Mouse (Mus musculus): Measurements from ENCODE around the gene Gng12. TPM values are rescaled to one million over a fixed set of nuclear protein-coding genes. Genes with fewer than 3 reads are reported as not detected.
"Not testable (repeated sequence)": the region's sequence is repeated elsewhere in the genome, so short reads cannot be mapped to it uniquely, and the experiment has no call there.

Gene Gng12
- polyA plus RNA-seq, 1 experiment from 2014 or later: 73.9 TPM

DNA sequence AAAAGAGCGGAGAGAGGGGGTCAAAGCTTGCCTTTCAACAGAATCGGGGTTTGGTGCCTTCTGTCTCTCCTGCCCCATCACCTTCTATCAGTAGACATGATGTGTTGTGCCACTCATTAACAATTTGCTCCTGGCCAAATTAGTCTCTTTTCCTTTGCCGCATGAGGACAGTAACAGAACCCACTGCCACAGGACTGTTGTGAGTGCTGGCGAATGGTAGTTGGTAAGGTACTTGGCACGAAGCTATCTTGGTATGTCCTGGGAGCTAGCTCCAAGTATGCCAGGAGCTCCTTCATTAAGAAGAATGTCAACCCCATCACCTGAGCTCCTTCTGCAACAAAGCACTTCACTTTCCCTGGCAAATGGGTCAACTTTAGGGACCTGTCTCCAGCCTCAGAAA is 134.6 kb downstream of the Gng12 start:
- Histone ChIP-seq H3K4me3 (ENCODE audit: control insufficient read depth in 1 of 2, insufficient read depth in 1 of 2, low read depth in 1 of 2, low read length in 2 of 2) (no peak overlapping the region), H3K4me2 (ENCODE audit: low read length) (no peak overlapping the region), H3K9me3 (ENCODE audit: control insufficient read depth, low read length) (no peaks in the 10 kb centered on the region), H3K27ac (replicated peaks in 1 of 2; ENCODE audit: control insufficient read depth in 1 of 2, insufficient read depth in 1 of 2, low read depth in 2 of 2, low read length in 2 of 2) (no peak overlapping the region), H3K27me3 (ENCODE audit: control insufficient read depth, insufficient read depth, low read length) (no peaks in the 10 kb centered on the region), H3K36me3 (ENCODE audit: control insufficient read depth, insufficient read depth, low read length) (no peaks in the 10 kb centered on the region), H3K9ac (ENCODE audit: low read length) (no peak overlapping the region), H3K4me1 (ENCODE audit: control insufficient read depth in 2 of 2, insufficient read depth in 2 of 2, low read length in 2 of 2) (peaks cover 3 to 7% of the 10 kb centered on the region in 2 experiments)
- WGBS: 66% methylated on average over 5 of the region's 5 CpGs
- no peak for ATAC-seq (ENCODE audit: insufficient number of reproducible peaks, insufficient read depth, low FRiP score, low read depth)

DNA sequence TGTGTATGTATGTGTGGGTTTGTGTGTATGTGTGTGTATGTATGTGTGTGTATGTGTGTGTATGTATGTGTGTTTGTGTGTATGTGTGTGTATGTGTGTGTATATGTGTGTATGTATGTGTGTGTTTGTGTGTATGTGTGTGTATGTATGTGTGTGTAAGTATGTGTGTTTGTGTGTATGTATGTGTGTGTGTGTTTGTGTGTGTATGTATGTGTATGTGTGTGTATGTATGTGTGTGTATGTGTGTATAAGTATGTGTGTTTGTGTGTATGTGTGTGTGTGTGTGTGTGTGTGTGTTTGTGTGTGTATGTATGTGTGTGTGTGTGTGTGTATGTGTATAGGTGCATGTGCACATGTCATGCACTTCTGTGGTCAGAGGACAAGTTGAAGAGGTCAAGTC is 136.4 kb downstream of the Gng12 start:
- not testable (repeated sequence) for H3K27ac ChIP-seq (replicated peaks in 1 of 2; ENCODE audit: control insufficient read depth in 1 of 2, insufficient read depth in 1 of 2, low read depth in 2 of 2, low read length in 2 of 2); H3K4me3 ChIP-seq (ENCODE audit: control insufficient read depth in 1 of 2, insufficient read depth in 1 of 2, low read depth in 1 of 2, low read length in 2 of 2); H3K9ac ChIP-seq (ENCODE audit: low read length); H3K4me2 ChIP-seq (ENCODE audit: low read length); H3K36me3 ChIP-seq (ENCODE audit: control insufficient read depth, insufficient read depth, low read length); H3K9me3 ChIP-seq (ENCODE audit: control insufficient read depth, low read length); H3K4me1 ChIP-seq (ENCODE audit: control insufficient read depth in 2 of 2, insufficient read depth in 2 of 2, low read length in 2 of 2); H3K27me3 ChIP-seq (ENCODE audit: control insufficient read depth, insufficient read depth, low read length); ATAC-seq (ENCODE audit: insufficient number of reproducible peaks, insufficient read depth, low FRiP score, low read depth)

DNA sequence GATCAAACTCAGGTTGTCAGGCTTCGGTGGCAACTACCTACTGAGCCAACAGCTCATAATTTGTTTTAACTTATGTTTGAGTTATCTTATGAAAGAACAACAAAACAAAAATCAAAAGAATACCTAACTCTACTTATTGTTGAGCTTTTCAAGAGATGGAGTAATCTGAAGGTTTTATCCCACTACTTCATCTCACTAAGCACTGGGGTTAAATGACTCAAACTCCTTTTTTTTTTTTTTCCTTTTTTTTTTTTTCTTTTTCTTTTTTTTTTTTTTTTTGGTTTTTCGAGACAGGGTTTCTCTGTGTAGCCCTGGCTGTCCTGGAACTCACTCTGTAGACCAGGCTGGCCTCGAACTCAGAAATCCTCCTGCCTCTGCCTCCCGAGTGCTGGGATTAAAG is 136.8 kb downstream of the Gng12 start:
- not testable (repeated sequence) for H3K4me3 ChIP-seq (ENCODE audit: control insufficient read depth in 1 of 2, insufficient read depth in 1 of 2, low read depth in 1 of 2, low read length in 2 of 2); H3K27ac ChIP-seq (replicated peaks in 1 of 2; ENCODE audit: control insufficient read depth in 1 of 2, insufficient read depth in 1 of 2, low read depth in 2 of 2, low read length in 2 of 2); H3K9me3 ChIP-seq (ENCODE audit: control insufficient read depth, low read length); H3K4me2 ChIP-seq (ENCODE audit: low read length); H3K9ac ChIP-seq (ENCODE audit: low read length); H3K27me3 ChIP-seq (ENCODE audit: control insufficient read depth, insufficient read depth, low read length); H3K4me1 ChIP-seq (ENCODE audit: control insufficient read depth in 2 of 2, insufficient read depth in 2 of 2, low read length in 2 of 2); ATAC-seq (ENCODE audit: insufficient number of reproducible peaks, insufficient read depth, low FRiP score, low read depth); H3K36me3 ChIP-seq (ENCODE audit: control insufficient read depth, insufficient read depth, low read length)
- 89% methylated on average over 3 of the region's 4 CpGs for WGBS

DNA sequence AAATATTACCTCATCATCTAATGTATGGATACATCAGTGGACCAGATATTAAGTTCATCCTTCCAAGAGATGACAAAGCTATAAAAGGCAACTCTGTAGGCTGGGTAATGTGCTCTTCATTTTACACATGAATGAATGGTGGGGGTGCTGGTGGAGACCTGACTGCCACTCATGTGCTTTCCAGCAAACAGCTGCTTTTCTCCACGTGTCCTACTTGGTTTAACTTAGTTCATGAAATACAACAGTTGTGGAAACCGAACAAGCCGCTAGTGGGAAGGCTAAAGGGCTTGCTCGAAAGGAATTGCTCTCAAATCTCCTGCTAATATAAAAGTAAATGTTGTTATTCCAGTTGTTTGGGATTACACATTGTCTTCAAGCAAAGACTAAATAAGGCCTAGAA is 137.4 kb downstream of the Gng12 start:
- H3K27me3 ChIP-seq (ENCODE audit: control insufficient read depth, insufficient read depth, low read length): no peaks in the 10 kb centered on the region
- peaks cover 5 to 7% of the 10 kb centered on the region in 2 experiments for H3K4me1 ChIP-seq (ENCODE audit: control insufficient read depth in 2 of 2, insufficient read depth in 2 of 2, low read length in 2 of 2)
- no peak for ATAC-seq (ENCODE audit: insufficient number of reproducible peaks, insufficient read depth, low FRiP score, low read depth)
- no peak overlapping the region for H3K27ac ChIP-seq (replicated peaks in 1 of 2; ENCODE audit: control insufficient read depth in 1 of 2, insufficient read depth in 1 of 2, low read depth in 2 of 2, low read length in 2 of 2)
- WGBS: 80% methylated on average over 4 of the region's 4 CpGs
- no peaks in the 10 kb centered on the region for H3K36me3 ChIP-seq (ENCODE audit: control insufficient read depth, insufficient read depth, low read length)
- no peak overlapping the region for H3K9ac ChIP-seq (ENCODE audit: low read length)
- no peak overlapping the region for H3K4me3 ChIP-seq (ENCODE audit: control insufficient read depth in 1 of 2, insufficient read depth in 1 of 2, low read depth in 1 of 2, low read length in 2 of 2)
- H3K9me3 ChIP-seq (ENCODE audit: control insufficient read depth, low read length): no peaks in the 10 kb centered on the region
- H3K4me2 ChIP-seq (ENCODE audit: low read length): no peak overlapping the region

DNA sequence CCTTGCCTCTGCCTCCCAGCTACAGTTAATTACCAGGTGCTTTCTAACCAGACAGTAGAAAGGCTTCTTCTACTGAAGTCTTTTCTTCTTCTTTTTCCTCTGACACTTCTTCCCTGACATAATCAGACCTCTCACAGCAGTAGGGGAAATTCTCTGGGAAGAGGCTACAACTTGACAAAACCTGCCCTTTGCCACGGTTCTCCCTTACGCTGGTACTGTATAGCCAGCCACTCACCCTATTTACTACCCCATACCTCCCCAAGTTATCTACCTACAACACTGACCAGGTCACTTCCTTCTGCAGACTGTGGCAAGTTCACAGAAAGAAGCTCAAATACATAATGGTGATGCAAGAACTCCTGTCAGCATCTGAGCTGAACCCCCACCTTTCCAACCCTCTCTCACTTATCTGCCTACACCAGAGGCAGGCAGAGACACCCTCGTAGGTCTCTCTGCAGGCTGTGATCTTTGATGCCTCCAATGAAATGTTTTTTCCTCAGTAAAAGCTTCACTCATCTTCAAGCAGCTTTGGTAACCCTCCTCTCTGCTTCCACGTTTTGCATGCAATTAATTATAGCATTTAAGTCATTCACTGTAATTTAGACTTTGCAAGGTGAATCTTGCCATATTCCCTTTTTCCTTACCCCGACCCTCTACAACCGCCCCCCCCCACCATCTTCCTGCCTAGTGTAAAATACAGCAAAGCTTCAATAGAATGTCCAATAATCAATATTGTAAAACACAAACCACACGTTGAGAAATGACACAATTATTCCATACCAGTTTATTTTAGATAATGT is 138.3 kb downstream of the Gng12 start:
- Histone ChIP-seq H3K27ac (replicated peaks in 1 of 2; ENCODE audit: control insufficient read depth in 1 of 2, insufficient read depth in 1 of 2, low read depth in 2 of 2, low read length in 2 of 2) (no peak overlapping the region), H3K36me3 (ENCODE audit: control insufficient read depth, insufficient read depth, low read length) (no peaks in the 10 kb centered on the region), H3K27me3 (ENCODE audit: control insufficient read depth, insufficient read depth, low read length) (no peaks in the 10 kb centered on the region), H3K4me2 (ENCODE audit: low read length) (no peak overlapping the region), H3K4me3 (ENCODE audit: control insufficient read depth in 1 of 2, insufficient read depth in 1 of 2, low read depth in 1 of 2, low read length in 2 of 2) (no peak overlapping the region), H3K4me1 (ENCODE audit: control insufficient read depth in 2 of 2, insufficient read depth in 2 of 2, low read length in 2 of 2) (peaks cover 5 to 7% of the 10 kb centered on the region in 2 experiments), H3K9ac (ENCODE audit: low read length) (no peak overlapping the region), H3K9me3 (ENCODE audit: control insufficient read depth, low read length) (no peaks in the 10 kb centered on the region)
- WGBS: 71% methylated on average over 7 of the region's 7 CpGs
- ATAC-seq (ENCODE audit: insufficient number of reproducible peaks, insufficient read depth, low FRiP score, low read depth): no peak

DNA sequence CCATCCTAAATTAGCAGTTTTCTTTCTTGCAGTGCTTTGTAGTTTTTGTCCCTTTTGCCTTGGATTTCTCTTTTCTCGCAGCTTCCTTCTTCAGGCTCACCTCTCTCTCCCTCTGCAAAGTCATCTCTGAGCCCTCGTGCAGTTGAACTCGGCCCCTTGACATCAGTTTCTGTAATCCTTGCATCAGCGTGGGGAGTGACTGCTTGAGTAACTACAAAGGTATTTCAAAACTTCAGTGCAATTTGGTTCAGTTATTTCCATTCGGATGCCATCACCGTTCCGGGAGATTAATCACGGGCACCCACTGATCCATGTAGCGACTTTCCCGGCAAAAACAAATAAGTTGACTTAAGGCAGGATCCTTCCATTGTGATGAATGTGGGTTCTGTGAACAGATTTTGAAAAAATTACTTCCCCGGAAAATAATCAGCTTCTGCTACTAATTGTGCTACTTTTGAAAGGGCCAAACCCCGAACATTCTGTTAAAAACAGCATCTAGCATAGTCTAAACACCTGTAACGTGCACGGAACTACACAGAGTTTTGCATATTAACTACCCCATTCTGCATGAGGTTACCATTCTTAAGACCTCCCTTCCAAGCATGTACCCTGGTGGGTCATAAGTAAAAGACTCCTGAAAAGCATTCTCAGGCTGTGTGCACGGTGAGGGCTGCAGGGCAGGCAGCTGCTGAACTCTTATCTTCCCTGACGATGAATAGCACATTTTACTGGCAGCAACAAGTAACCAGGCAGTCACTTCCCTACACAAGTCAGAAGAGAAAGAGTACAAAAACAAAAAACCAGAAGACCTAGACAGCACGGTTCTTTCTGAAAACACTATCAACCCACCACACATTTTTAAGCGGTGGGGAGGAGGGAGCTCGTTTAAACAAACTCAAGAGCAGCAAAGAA is 139.4 kb downstream of the Gng12 start:
- H3K27me3 ChIP-seq (ENCODE audit: control insufficient read depth, insufficient read depth, low read length): no peaks in the 10 kb centered on the region
- 26% methylated on average over 19 of the region's 19 CpGs for WGBS
- H3K4me2 ChIP-seq (ENCODE audit: low read length): peak overlapping the region; percentile 94
- H3K9ac ChIP-seq (ENCODE audit: low read length): peak overlapping the region; percentile 85
- H3K27ac ChIP-seq (replicated peaks in 1 of 2; ENCODE audit: control insufficient read depth in 1 of 2, insufficient read depth in 1 of 2, low read depth in 2 of 2, low read length in 2 of 2): peak overlapping the region; percentile 39 to 83; a peak in 2 of 4 replicates
- ATAC-seq (ENCODE audit: insufficient number of reproducible peaks, insufficient read depth, low FRiP score, low read depth): no peak
- H3K4me3 ChIP-seq (ENCODE audit: control insufficient read depth in 1 of 2, insufficient read depth in 1 of 2, low read depth in 1 of 2, low read length in 2 of 2): peak overlapping the region; percentile 75 to 76; a peak in 3 of 4 replicates
- H3K9me3 ChIP-seq (ENCODE audit: control insufficient read depth, low read length): no peaks in the 10 kb centered on the region
- H3K4me1 ChIP-seq (ENCODE audit: control insufficient read depth in 2 of 2, insufficient read depth in 2 of 2, low read length in 2 of 2): peaks cover 5 to 7% of the 10 kb centered on the region in 2 experiments
- no peaks in the 10 kb centered on the region for H3K36me3 ChIP-seq (ENCODE audit: control insufficient read depth, insufficient read depth, low read length)

DNA sequence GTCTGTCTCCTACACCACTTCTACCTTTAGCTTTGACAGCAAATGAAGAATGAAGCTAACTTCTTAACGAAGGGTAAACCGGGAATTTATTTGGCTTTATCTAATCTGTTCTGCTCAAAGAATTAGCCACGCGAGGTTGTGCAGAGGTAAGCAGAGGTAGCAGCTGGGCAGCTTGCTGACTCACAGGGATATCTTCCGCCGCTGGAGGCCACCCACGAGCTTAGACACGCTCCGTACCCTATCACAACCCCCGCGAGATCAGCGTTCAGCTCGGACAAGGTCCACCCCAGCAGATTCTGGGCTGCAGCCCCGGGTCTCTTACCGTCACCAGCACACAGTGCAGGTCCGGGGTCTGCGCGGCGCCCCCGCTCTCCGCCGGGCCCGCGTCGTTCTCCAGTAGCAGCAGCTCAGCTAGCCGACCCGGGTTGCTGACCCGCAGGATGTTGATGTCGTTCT is 140.2 kb downstream of the Gng12 start:
- Histone ChIP-seq H3K4me2 (ENCODE audit: low read length) (peak overlapping the region; percentile 94), H3K4me1 (ENCODE audit: control insufficient read depth in 2 of 2, insufficient read depth in 2 of 2, low read length in 2 of 2) (peaks cover 5 to 7% of the 10 kb centered on the region in 2 experiments), H3K27me3 (ENCODE audit: control insufficient read depth, insufficient read depth, low read length) (no peaks in the 10 kb centered on the region), H3K4me3 (ENCODE audit: control insufficient read depth in 1 of 2, insufficient read depth in 1 of 2, low read depth in 1 of 2, low read length in 2 of 2) (peak overlapping the region; percentile 75 to 76), H3K9me3 (ENCODE audit: control insufficient read depth, low read length) (no peaks in the 10 kb centered on the region), H3K36me3 (ENCODE audit: control insufficient read depth, insufficient read depth, low read length) (no peaks in the 10 kb centered on the region), H3K27ac (replicated peaks in 1 of 2; ENCODE audit: control insufficient read depth in 1 of 2, insufficient read depth in 1 of 2, low read depth in 2 of 2, low read length in 2 of 2) (peak overlapping the region; percentile 78 to 83; a peak in 3 of 4 replicates), H3K9ac (ENCODE audit: low read length) (peak overlapping the region; percentile 85)
- under 1% methylated on average over 29 of the region's 29 CpGs for WGBS
- ATAC-seq (ENCODE audit: insufficient number of reproducible peaks, insufficient read depth, low FRiP score, low read depth): peak; percentile 63
